Mouse (Mus musculus) olfactory bulb, adult 2 months (tissue): ENCODE results near the gene Gm5142. TPM values are rescaled to one million over a fixed set of nuclear protein-coding genes. Genes with fewer than 3 reads are reported as not detected.

Experiments
- H3K27ac ChIP-seq: fragments of 200-500 bp; 2 replicates; pipeline ENCODE4 v1.5.1; 2012; ENCODE audit warnings: low read depth, low read length; ENCODE audit not compliant: insufficient read depth
- H3K4me1 ChIP-seq: fragments of 200-500 bp; 2 replicates; pipeline ENCODE4 v1.6.1; 2012; ENCODE audit warnings: low read length; ENCODE audit not compliant: control insufficient read depth, insufficient read depth
- H3K4me3 ChIP-seq: fragments of 200-500 bp; 2 replicates; pipeline ENCODE4 v1.5.1; 2012; ENCODE audit warnings: mild to moderate bottlenecking, low read depth, low read length, moderate library complexity; ENCODE audit not compliant: insufficient read depth
- CTCF ChIP-seq: fragments of 200-500 bp; IDR thresholded peaks from 2 replicates; pipeline ENCODE4 v1.5.1; 2012; ENCODE audit warnings: low read depth, mild to moderate bottlenecking, low read length, moderate library complexity; ENCODE audit not compliant: insufficient read depth
- POLR2A ChIP-seq: fragments of 200-500 bp; IDR thresholded peaks from 2 replicates; pipeline ENCODE4 v1.6.1; 2012; ENCODE audit warnings: mild to moderate bottlenecking, low read depth, low read length, moderate library complexity; ENCODE audit not compliant: insufficient read depth
- WGBS: fragments of 180-500 bp; shearing (Covaris S2); methylation state at CpG from one replicate; pipeline ENCODE4 v1.1.7; 2018; 5-methylcytosine and 5-hydroxymethylcytosine counted together
- polyA plus RNA-seq: library from polyadenylated mRNA; stranded (reverse); fragments of >200 nt; gene quantifications from 2 replicates; pipeline ENCODE4 v1.2.4, GENCODE M21; 2012; ENCODE audit warnings: low replicate concordance; ENCODE audit not compliant: missing spikeins, insufficient read depth, insufficient read length

The Gm5142 gene
- polyA plus RNA-seq, 1 experiment: not detected

DNA sequence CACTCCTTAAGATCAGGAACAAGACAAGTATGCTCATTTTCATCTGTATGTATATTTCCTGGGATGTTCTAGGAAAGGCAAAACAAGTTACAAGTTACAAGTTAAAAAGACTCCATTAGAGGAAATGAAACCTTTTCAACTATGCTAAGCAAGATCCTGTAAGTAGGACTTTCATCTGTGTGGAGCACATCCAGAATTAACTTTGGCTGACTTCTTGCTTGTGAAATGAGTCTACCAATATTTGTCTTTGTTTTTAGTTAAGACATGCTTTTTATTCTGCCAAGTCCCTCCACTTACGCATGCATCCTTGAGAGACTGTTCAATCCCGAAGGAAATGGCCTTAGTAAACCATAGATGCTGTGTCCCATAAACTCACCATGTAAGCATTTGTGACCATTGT is 7.6 kb upstream of the Gm5142 start:
- 90% methylated on average over 2 of the region's 2 CpGs for WGBS
- no peak for TF ChIP-seq CTCF
- no peak for TF ChIP-seq POLR2A
- no peak overlapping the region for H3K4me3 ChIP-seq
- no peaks in the 10 kb centered on the region for H3K4me1 ChIP-seq
- no peak overlapping the region for H3K27ac ChIP-seq

DNA sequence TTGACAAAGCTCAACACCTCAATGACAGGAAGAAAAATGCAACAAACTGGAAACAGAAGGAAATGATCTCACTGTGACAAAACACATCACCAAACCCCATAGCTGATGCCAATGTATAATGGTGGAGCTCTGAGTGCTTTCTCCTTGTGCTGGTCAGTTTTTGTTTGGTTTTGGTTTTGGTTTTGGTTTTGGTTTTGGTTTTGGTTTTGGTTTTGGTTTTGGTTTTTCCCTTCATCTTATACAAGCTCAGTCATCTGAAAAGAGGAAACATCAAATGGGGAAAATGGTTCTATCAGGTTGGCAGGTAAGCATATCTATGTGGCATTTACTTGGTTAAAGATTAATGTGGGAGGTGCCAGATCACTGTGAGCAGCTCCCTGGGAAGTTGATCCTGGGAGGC is 7.0 kb upstream of the Gm5142 start:
- no peaks in the 10 kb centered on the region for H3K4me1 ChIP-seq
- no peak overlapping the region for H3K27ac ChIP-seq
- H3K4me3 ChIP-seq: no peak overlapping the region
- TF ChIP-seq POLR2A: no peak
- no peak for TF ChIP-seq CTCF

DNA sequence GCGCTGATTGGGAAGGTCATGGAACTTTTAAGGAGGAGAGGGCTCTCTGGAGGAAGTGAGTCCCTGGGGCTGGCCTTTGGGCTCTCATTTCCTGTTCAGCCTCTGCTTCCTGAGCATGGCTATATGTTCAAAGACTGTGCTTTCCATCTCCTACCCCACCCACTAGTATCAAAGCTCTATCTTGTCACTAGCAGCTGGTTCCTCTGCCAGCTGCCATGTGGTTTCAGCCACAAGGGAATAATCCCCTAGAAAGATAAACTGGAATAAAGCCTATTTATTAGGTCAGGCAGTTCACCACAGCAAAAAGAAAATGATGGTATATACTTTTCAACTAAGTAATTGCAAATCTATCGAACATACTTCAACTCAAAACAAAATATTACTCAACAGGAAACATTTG is 4.2 kb upstream of the Gm5142 start:
- Histone ChIP-seq H3K27ac (no peak overlapping the region), H3K4me1 (no peaks in the 10 kb centered on the region), H3K4me3 (no peak overlapping the region)
- TF ChIP-seq CTCF (no peak), POLR2A (no peak)
- 83% methylated on average over 2 of the region's 2 CpGs for WGBS

DNA sequence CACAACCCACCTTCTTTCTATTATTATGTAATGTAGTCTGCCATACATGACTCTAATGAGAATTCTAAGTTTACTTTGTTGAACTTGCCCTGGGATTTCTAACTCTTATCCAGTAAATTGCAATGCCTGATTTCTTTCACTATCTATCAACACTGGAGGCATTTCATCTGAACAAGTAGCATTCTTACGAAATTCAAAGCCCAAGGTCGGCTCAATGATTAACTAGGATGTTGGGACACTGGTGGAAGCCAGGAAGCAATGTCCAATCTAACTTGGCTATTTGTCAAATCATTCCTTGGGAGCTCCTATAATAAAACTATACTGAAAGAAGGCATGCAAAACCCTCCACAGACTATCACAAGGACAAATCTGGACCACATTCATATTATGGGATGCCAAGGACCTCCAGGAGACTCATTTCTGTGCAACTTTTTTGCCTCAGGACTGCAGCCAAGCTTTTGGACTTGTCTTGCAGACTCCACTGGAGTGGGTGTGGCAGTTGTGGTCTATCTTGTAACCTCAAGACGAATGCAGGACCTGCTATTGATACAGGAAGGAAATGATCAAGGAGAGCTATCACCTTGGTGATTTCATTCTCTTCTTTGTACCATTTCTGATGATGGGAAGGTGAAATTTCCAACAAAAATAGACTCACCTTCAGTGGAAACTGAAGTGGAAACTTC is 21.4 kb downstream of the Gm5142 start:
- Histone ChIP-seq H3K27ac (no peak overlapping the region), H3K4me3 (no peak overlapping the region), H3K4me1 (no peaks in the 10 kb centered on the region)
- no peak for TF ChIP-seq CTCF
- no peak for TF ChIP-seq POLR2A
- 79% methylated on average over 3 of the region's 3 CpGs for WGBS

DNA sequence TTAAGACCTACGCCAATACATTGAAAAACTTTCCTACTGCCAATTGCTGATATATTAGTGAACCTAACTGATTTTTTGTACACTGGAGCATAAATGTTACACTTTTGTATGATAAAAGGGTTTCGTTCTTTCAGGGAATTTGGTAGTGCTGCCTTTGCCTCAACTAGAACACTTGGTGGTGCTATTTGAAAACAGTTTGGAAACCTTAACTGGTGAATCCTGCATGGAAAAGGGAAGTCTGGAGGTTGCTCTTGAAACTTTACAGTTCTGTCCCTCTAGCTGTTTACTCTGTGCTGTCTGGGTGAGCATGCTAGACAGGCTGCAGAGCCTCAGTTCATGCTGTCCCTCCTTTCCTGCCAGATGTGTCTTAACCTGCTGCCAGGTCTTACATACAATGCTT is 23.0 kb downstream of the Gm5142 start:
- TF ChIP-seq CTCF: no peak
- no peak for TF ChIP-seq POLR2A
- no peak overlapping the region for H3K4me3 ChIP-seq
- 65% methylated on average over 2 of the region's 2 CpGs for WGBS
- no peak overlapping the region for H3K27ac ChIP-seq
- H3K4me1 ChIP-seq: no peaks in the 10 kb centered on the region

DNA sequence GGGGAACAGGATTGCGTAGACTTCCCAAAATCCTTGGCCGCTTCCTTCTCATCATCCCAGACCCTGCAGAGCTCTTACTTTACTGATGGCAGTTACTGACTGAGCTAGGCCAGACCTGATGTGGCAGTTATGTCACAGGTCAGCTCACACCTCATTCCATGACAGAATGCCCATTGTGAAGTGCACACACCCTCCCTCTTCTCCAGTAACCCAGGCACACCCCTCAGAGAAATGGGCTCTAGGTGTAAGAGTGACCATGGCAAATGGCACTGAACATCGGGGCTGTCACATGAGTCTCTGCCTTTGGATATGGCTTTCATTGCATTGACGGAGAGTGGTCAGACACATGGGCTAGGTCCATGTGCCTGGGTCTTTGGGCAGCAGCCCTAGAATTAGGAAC is 35.8 kb downstream of the Gm5142 start, which contains the start of gene 1700129C05Rik:
1700129C05Rik (minus strand) TSS at position 101 of the 400 bp plus-strand sequence.
- Histone ChIP-seq H3K27ac (no peak within 1 kb of the TSS), H3K4me1 (no peaks in the 10 kb centered on the region), H3K4me3 (no peak within 1 kb of the TSS)
- 97% methylated on average over 4 of the region's 4 CpGs for WGBS
- TF ChIP-seq POLR2A (no peak), CTCF (no peak)

DNA sequence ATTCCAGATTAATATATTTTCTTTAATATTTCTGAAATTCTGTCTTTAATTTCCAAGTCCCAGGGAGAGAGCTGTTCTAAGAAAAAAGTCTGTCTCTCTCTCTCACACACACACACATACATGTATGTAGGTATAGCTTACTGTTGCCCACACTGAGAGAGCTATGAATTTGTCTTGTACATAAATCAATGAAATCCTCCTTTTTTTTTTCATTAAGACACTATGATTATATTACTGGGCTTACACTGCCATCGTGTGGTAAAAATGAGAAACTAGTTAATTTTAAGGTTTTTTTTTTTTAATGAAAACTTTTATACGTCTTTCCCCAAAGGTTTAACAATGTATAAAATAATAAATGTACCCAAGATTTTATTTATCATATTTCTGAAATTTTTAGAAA is 64.3 kb downstream of the Gm5142 start:
- Histone ChIP-seq H3K4me1 (no peaks in the 10 kb centered on the region), H3K4me3 (no peak overlapping the region), H3K27ac (no peak overlapping the region)
- TF ChIP-seq CTCF: no peak
- TF ChIP-seq POLR2A: no peak
- WGBS: 2% methylated on average over 2 of the region's 2 CpGs

Other genes with a start within 250 kb of the Gm5142 start
- gene 1700129C05Rik, start 35.9 kb downstream of the Gm5142 start, polyA plus RNA-seq: not detected in 2 replicates
- not detected in 2 replicates for gene Rcbtb1, start 22.5 kb upstream of the Gm5142 start, polyA plus RNA-seq
- not detected in 2 replicates for gene Gm6904, start 81.5 kb upstream of the Gm5142 start, polyA plus RNA-seq
- not detected in 2 replicates for gene Phf11a, start 118.8 kb upstream of the Gm5142 start, polyA plus RNA-seq
- not detected in 2 replicates for gene Phf11b, start 162.6 kb upstream of the Gm5142 start, polyA plus RNA-seq
- not detected in 2 replicates for gene Phf11d, start 186.7 kb upstream of the Gm5142 start, polyA plus RNA-seq
- not detected in 2 replicates for gene Phf11c, start 216.6 kb upstream of the Gm5142 start, polyA plus RNA-seq